Mouse (Mus musculus) heart, embryonic 11.5 days (tissue): ENCODE data around the gene 1110004F10Rik. TPM values are rescaled to one million over a fixed set of nuclear protein-coding genes. Genes with fewer than 3 reads are reported as not detected.
"Not testable (repeated sequence)": the region's sequence is repeated elsewhere in the genome, so short reads cannot be mapped to it uniquely, and the experiment has no call there.

ENCODE experiments used
- ATAC-seq: fragments of 200-750 bp; cut with Nextera tagmentation; replicated peaks from 2 replicates; pipeline ENCODE4 v1.8.0; 2017; ENCODE audit warnings: moderate library complexity; ENCODE audit not compliant: insufficient number of reproducible peaks, low FRiP score, low TSS enrichment
- H3K27ac ChIP-seq: fragments of 300-500 bp; sonication (generic); 2 replicates; pipeline ENCODE4 v1.5.1; 2014; ENCODE audit warnings: mild to moderate bottlenecking, low read depth, low read length
- H3K27me3 ChIP-seq: fragments of 300-500 bp; sonication (generic); 2 replicates; pipeline ENCODE4 v1.6.1; 2014; ENCODE audit warnings: mild to moderate bottlenecking, low read length, mixed read lengths; ENCODE audit not compliant: control insufficient read depth, insufficient read depth
- H3K36me3 ChIP-seq: fragments of 300-500 bp; sonication (generic); 2 replicates; pipeline ENCODE4 v1.6.1; 2014; ENCODE audit warnings: mild to moderate bottlenecking, low read length, moderate library complexity, mixed read lengths; ENCODE audit not compliant: control insufficient read depth, insufficient read depth
- H3K4me1 ChIP-seq: fragments of 300-500 bp; sonication (generic); 2 replicates; pipeline ENCODE4 v1.6.1; 2014; ENCODE audit warnings: low read length; ENCODE audit not compliant: control insufficient read depth, insufficient read depth
- H3K4me2 ChIP-seq: fragments of 300-500 bp; sonication (generic); 2 replicates; pipeline ENCODE4 v1.6.1; 2014; ENCODE audit warnings: mild to moderate bottlenecking, moderate library complexity
- H3K4me3 ChIP-seq: fragments of 300-500 bp; sonication (generic); 2 replicates; pipeline ENCODE4 v1.5.1; 2014; ENCODE audit warnings: low read depth, low read length
- H3K9ac ChIP-seq: fragments of 300-500 bp; sonication (generic); 2 replicates; pipeline ENCODE4 v1.6.1; 2014; ENCODE audit warnings: mild to moderate bottlenecking, low read depth, low read length, moderate library complexity
- H3K9me3 ChIP-seq: fragments of 300-500 bp; sonication (generic); replicated peaks from 2 replicates; pipeline ENCODE4 v1.6.1; 2016; ENCODE audit warnings: low read length; ENCODE audit not compliant: control insufficient read depth
- WGBS: fragments of 180-500 bp; shearing (Covaris S2); extraction: QIAGEN DNeasy Blood & Tissue Kit; methylation state at CpG from one replicate; pipeline ENCODE4 v1.1.7; 2014; ENCODE audit not compliant: insufficient replicate concordance; 5-methylcytosine and 5-hydroxymethylcytosine counted together
- polyA plus RNA-seq: library from polyadenylated mRNA; unstranded; fragments of >200 nt; fragmentation: Nextera tagmentation; extraction: Ambion mirVana; gene quantifications from 2 replicates; pipeline ENCODE4 v1.2.1, GENCODE M21; 2014

1110004F10Rik gene
- polyA plus RNA-seq, 1 experiment from 2014 or later, result 191 TPM

DNA sequence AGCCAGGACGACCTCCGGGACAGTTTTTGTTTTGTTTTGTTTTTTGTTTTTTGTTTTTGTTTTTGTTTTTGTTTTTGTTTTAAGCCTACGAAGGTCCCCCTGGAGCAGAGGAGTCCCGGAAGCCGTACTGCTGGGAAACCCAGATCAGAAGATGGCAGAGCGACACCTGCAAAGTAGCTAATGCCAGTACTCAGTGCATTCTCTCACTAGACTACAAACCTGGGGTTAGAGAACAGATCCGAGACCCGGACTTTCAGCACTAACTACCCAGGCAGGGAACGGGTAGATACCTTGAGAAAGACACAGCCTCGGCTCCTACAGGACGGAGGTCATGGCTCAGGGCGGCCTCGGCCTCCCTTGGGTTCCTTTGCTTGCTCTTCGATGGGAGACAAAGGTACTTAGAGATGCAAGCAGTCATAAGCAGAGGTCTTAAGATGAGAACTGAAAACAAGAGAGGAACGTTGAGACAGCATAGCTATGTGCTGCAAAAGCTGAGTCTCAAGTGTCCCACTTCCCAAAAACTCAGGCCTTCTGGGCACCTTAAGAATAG is 1.3 kb downstream of the 1110004F10Rik start:
- H3K9ac ChIP-seq, result no peak overlapping the region
- no peaks in the 10 kb centered on the region for H3K36me3 ChIP-seq
- no peaks in the 10 kb centered on the region for H3K9me3 ChIP-seq
- H3K4me1 ChIP-seq, result peaks cover 7% of the 10 kb centered on the region; the same call in 1 of the 2 replicates
- ATAC-seq, result no peak
- peak overlapping the region; percentile 97 for H3K4me2 ChIP-seq
- peaks cover 30% of the 10 kb centered on the region for H3K27me3 ChIP-seq
- 22% methylated on average over 15 of the region's 15 CpGs for WGBS
- no peak overlapping the region for H3K27ac ChIP-seq
- peak overlapping the region; percentile 50 for H3K4me3 ChIP-seq

DNA sequence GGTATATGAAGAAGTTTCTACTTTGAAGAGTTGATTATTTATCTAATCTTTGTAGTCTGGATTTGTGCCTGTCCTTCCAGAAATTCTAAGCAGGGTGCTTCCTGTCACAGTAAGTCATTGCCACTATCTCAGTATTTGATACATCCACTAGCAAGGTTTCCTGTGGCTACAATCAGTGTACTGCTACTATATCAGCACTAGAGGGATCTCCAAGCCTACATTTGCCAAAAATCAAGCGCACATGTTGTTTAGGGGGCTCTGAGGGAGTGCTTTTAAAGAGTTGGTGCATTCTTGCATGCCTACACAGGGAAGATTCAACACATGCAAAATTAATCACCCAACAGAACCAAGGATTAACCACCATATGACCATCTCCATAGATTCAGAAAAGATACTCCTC is 21.5 kb downstream of the 1110004F10Rik start:
- 37% methylated on average over 1 of the region's 1 CpGs for WGBS
- H3K9ac ChIP-seq, result no peak overlapping the region
- no peak for ATAC-seq
- H3K4me3 ChIP-seq, result no peak overlapping the region
- H3K27me3 ChIP-seq, result no peaks in the 10 kb centered on the region
- no peaks in the 10 kb centered on the region for H3K9me3 ChIP-seq
- H3K36me3 ChIP-seq, result no peaks in the 10 kb centered on the region
- H3K4me1 ChIP-seq, result no peaks in the 10 kb centered on the region
- H3K27ac ChIP-seq, result no peak overlapping the region
- no peak overlapping the region for H3K4me2 ChIP-seq

DNA sequence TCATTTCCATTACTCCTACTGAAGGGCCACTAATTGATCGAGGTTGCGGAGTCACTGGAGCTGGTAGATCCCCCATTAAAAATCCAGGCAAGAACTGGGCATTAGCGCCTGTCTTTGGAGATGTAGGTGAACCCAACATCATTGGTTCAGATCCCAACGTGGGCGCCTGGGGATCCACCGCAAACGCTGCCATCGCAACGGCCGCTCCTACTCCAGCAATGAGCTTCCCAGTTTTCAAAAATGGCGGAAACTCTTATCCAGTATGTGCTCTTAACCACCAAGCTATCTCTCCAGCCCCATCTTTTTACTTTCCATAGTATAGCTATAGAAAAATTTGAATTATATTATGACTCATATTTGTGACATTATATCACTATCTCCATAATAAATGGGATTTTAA is 45.2 kb downstream of the 1110004F10Rik start, which contains the start of gene Gm4353:
Gene Gm4353 (minus strand): TSS at position 270 of the 400 bp plus-strand sequence.
- not testable (repeated sequence) for H3K27ac ChIP-seq, H3K4me1 ChIP-seq, H3K36me3 ChIP-seq, H3K4me2 ChIP-seq, H3K9ac ChIP-seq, H3K4me3 ChIP-seq, ATAC-seq, H3K27me3 ChIP-seq, H3K9me3 ChIP-seq
- 91% methylated on average over 11 of the region's 11 CpGs for WGBS

DNA sequence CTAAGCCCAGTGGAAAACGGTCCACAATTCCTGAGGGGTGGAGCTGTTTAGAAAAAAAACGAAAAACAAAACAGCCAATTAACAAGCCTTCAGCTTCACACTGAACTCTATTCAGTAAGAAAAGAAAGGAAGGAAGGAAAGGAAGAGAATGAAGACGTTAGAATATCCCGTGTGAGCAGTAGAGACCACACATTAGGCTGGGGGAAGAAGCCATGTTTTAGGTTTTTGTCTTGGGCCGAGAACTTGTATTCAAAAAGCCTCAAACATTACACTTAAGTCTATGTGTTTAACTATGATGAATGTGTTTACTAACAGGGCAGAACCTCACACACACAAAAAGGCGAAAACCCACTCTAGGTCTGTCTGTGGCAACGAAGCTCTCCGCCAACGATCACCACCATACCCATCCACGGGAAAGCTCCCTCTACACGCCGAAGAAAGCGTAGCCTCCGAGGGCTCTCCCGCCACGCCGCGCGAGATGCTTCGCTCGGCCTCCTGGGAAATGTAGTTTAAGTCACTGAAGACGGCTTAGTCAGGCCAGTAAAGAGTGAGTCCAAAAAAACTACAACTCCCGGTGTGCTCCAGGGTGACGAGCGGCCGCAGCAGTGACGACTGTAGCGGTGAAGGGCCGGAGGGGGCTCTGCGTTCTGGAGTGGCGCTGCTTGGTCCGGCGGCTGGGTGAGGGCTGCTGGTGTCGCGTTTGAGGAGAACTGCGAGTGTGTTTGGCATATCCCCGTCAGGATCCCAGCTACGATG is 53.7 kb downstream of the 1110004F10Rik start:
- peak; percentile 100 for ATAC-seq
- H3K4me1 ChIP-seq, result peaks cover 9% of the 10 kb centered on the region; the same call in 1 of the 2 replicates
- under 1% methylated on average over 38 of the region's 38 CpGs for WGBS
- H3K4me3 ChIP-seq, result peak overlapping the region; percentile 68
- no peaks in the 10 kb centered on the region for H3K36me3 ChIP-seq
- H3K27me3 ChIP-seq, result no peaks in the 10 kb centered on the region
- peak overlapping the region; percentile 88 for H3K9ac ChIP-seq
- no peaks in the 10 kb centered on the region for H3K9me3 ChIP-seq
- peak overlapping the region; percentile 89 for H3K27ac ChIP-seq
- peak overlapping the region; percentile 71 for H3K4me2 ChIP-seq

DNA sequence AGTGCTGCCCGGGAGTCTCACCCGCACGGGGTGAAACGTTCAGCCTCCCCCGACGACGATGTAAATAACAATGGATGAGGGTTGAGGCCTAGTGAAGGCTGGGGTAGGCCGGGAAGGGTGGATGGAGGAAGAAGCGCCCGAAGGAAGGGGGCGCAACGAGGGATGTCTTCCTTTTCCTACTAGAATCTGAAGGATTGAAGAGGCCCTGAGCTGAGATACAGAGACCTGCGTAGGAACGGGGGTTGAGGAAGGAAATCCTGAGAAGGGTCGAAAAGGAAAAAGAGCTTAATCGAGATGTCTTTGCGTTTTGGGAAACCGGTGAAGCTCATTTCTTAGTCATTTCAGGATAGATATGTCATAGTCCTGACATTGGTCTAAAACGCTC is 54.3 kb downstream of the 1110004F10Rik start:
- under 1% methylated on average over 19 of the region's 19 CpGs for WGBS
- H3K9ac ChIP-seq, result peak overlapping the region; percentile 88
- H3K27me3 ChIP-seq, result no peaks in the 10 kb centered on the region
- H3K9me3 ChIP-seq, result no peaks in the 10 kb centered on the region
- peak overlapping the region; percentile 71 for H3K4me2 ChIP-seq
- H3K4me3 ChIP-seq, result peak overlapping the region; percentile 68
- peak; percentile 82 for ATAC-seq
- H3K27ac ChIP-seq, result peak overlapping the region; percentile 89
- peaks cover 9% of the 10 kb centered on the region; the same call in 1 of the 2 replicates for H3K4me1 ChIP-seq
- H3K36me3 ChIP-seq, result no peaks in the 10 kb centered on the region

DNA sequence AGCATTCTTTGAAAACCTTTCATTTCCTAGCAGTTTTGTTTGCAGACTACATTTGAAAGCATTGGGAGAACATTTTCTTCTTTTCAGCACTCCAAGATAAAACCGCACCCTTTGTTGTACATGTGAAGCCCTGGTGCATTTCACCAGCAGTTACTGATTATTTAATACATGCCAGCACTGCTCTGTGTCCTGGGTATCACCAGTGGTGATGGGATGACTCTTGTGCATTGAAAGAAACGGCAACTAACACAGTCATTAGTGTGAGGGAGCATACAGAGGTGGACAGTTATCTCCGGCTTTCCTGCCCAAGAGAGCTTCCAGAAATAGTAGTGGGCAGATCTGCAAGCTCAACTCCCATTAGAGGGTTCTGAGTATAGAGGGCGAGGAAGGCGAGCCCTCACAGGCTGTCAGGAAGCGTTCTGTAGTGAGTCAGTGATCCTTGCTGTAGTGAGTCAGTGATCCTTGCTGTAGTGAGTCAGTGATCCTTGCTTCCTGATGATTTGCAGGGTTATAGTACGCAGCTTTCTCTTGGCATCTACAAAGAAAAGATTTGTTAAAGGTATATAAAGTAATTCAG is 60.8 kb downstream of the 1110004F10Rik start:
- H3K4me2 ChIP-seq, result peak overlapping the region; percentile 9; the same call in 1 of the 2 replicates
- 39% methylated on average over 7 of the region's 7 CpGs for WGBS
- H3K4me3 ChIP-seq, result no peak overlapping the region
- peaks cover 17% of the 10 kb centered on the region for H3K36me3 ChIP-seq
- peak; percentile 55; the same call in 1 of the 2 replicates for ATAC-seq
- H3K9me3 ChIP-seq, result no peaks in the 10 kb centered on the region
- H3K27ac ChIP-seq, result peak overlapping the region; percentile 59
- no peak overlapping the region for H3K9ac ChIP-seq
- no peaks in the 10 kb centered on the region for H3K27me3 ChIP-seq
- peaks cover 13% of the 10 kb centered on the region for H3K4me1 ChIP-seq

DNA sequence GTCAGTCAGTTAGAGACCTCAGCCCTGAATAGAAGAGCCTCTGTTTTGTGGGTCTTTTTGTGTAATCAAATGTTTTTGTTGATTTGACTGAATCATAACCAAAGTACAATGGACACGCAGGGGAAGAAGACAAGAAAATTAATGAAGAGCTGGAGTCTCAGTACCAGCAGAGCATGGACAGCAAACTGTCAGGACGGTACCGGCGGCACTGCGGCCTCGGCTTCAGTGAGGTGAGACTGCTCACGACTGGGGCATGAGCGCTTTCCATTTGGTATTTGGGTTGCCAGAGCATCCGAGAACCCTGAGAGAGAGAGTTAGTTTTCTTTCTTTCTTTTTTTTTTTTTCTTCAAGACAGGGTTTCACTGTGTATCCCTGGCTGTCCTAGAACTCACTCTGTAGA is 63.9 kb downstream of the 1110004F10Rik start:
- Histone ChIP-seq H3K4me2 (no peak overlapping the region), H3K4me3 (no peak overlapping the region), H3K27me3 (no peaks in the 10 kb centered on the region), H3K9ac (no peak overlapping the region), H3K4me1 (peaks cover 13% of the 10 kb centered on the region), H3K36me3 (peaks cover 20% of the 10 kb centered on the region), H3K27ac (no peak overlapping the region), H3K9me3 (no peaks in the 10 kb centered on the region)
- ATAC-seq, result no peak
- WGBS, result 95% methylated on average over 9 of the region's 9 CpGs

DNA sequence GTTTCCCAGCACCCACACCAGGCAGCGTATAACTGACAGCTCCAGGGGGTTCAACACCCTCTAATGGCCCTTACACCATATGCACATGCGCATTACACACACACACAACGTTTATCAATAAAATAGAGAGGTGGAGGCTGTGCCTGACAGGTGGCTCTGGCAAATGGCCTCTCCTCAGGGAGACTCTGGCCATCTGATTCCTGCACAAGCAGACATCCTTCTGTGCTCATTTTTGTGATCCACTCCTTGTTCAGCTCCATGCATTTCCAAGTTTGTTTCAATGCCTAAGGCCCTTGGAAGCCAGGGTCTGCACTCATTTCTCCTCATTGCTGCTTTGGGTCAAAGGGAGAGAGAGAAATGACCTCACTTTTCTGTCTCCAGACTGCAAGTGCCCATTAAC is 71.5 kb downstream of the 1110004F10Rik start:
- Histone ChIP-seq H3K9me3 (no peaks in the 10 kb centered on the region), H3K36me3 (no peaks in the 10 kb centered on the region), H3K27ac (no peak overlapping the region), H3K4me2 (no peak overlapping the region), H3K4me1 (no peaks in the 10 kb centered on the region), H3K27me3 (no peaks in the 10 kb centered on the region), H3K4me3 (no peak overlapping the region), H3K9ac (no peak overlapping the region)
- no peak for ATAC-seq
- WGBS, result 61% methylated on average over 3 of the region's 3 CpGs
